Mouse (Mus musculus): ENCODE data around the gene Dcaf6.

Dcaf6 gene

DNA sequence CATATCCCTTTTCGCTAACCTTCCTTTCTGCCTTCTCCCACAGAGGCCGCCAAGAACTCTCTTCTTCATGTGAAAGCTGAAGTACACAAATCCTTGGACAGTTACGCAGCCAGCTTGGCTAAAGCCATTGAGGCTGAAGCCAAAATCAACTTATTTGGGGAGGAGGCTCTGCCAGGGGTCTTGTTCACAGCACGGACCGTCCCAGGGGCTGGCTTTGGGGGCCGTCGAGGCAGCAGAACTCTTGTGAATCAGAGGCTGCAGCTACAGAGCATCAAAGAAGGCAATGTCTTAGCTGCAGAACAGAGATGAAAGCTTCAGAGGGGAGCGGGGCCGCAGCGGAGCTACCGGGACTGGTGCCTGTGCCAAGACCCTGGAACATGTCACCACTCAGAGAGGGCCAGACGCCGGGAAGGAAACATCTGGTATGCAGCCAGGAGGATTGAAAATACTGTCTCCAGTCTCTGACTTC is 138.8 kb downstream of the Dcaf6 start:
- DNase-seq (ENCODE audit: low spot score in 2 of 2): peak in 1 of 2 experiments; percentile 31

DNA sequence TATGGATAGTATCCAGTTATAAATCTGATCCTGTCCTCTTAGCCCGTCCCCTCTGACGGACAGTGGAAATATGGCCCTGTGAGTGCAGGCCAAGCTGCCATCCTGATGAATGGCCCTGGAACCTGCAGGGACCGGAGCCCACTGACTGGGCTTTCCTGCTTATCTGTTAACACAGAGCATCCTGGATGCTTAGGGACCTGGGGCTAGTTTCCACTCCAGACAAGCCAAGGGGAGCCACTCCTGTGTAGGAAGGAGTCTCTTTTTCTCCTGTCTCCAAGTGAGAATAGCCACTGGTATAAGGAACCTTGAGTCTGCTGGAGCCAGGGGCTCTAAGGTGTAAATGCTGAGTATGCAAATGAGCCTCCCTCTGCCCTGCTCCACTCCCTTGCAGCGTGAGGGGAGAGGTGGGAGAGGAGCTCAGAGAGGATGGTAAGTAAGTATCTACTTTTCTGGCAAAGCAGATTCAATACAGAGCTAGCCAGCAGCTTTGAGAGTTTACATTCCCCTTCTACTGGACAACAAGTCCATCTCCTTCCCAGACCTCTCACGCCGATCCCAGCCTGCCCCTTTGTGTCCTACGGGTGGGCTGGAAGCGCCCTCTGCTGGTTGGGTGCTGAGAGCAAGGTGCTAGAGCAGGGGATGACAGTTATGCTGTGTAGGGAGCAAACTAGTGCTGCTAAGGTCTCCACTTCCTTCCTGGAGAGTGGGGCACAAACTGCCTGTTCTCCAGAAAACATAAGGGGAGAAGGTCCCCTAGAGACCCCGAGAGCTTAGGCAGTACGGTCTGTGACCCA is 139.9 kb downstream of the Dcaf6 start:
- DNase-seq (ENCODE audit: low spot score in 2 of 2): peak in 1 of 2 experiments; percentile 70

DNA sequence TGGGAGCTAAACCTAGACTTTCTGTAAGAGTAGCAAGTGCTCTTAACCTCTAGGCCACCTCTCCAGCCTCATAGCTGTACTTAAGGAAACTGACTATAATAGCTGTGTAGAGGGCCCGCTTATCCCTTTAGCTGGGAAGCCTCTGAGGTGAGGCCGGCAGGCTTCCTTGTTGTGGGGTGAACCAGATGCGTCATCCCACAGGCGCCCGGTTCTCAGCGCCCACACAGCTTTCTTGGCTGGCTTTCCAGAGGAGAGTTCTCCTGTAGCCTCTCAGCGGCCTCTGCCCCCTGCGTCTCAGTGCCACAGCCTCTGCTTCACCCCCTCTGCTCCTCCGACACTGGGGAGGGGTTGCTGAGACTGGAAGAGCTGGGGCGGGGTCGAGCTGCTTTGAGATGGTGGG is 143.9 kb downstream of the Dcaf6 start:
- DNase-seq (ENCODE audit: low spot score in 2 of 2): no peak

DNA sequence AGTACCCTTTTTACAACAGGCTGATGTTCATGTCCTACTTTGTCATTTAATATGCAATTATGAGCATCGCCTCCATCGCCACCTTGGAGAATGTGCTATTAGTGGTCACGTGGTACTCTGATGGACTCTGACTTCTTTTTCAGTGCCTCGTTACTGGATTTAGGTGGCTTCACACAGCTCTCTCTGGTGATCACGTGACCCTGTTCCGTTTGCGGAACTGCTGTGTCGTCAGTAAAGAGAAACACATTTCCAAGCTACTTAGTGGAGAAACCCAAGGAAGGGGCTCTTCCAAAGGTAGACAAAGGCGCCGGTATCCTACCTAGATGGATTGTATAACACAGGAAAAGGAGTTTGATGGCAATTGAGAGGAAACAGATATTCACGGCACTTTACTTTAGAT is 152.1 kb downstream of the Dcaf6 start:
- DNase-seq (ENCODE audit: low spot score in 2 of 2): no peak

DNA sequence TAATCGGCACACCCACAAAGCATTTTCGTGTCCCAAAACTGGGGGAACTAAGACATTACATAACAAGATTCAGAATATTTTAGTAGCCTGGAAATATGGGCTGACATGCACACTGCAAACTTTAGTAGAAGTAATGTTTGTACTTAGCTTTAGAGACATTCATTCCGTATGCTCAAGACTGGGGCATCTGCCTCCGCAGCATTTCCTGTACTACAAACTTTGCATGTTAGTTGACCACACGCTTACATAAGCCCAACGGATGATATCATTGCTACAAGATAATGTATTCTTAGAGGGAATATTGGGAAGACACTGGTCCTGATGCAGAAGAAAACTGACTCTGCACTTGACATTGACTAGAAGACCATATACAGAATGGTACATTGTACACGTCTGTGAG is 155.9 kb downstream of the Dcaf6 start:
- DNase-seq (ENCODE audit: low spot score in 2 of 2): no peak

DNA sequence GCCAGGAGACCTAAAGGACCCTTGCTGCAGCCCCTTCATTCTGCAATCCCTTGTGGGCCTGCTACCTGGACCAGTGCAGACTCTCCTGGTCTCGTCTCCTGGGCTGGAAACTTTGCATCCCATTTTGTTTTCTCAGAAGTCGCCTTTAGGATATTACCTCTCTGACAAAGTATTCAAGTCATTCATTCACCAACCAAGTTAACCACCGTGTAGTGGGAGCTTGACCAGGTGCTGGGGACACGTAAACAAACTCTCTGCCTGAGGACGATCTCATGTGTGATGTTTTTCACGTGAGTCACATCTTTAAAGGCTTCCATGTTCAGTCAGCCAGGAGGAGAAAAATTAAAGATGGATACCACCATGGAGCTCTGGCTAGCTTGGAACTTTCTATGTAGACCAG is 157.1 kb downstream of the Dcaf6 start:
- no peak for DNase-seq (ENCODE audit: low spot score in 2 of 2)

DNA sequence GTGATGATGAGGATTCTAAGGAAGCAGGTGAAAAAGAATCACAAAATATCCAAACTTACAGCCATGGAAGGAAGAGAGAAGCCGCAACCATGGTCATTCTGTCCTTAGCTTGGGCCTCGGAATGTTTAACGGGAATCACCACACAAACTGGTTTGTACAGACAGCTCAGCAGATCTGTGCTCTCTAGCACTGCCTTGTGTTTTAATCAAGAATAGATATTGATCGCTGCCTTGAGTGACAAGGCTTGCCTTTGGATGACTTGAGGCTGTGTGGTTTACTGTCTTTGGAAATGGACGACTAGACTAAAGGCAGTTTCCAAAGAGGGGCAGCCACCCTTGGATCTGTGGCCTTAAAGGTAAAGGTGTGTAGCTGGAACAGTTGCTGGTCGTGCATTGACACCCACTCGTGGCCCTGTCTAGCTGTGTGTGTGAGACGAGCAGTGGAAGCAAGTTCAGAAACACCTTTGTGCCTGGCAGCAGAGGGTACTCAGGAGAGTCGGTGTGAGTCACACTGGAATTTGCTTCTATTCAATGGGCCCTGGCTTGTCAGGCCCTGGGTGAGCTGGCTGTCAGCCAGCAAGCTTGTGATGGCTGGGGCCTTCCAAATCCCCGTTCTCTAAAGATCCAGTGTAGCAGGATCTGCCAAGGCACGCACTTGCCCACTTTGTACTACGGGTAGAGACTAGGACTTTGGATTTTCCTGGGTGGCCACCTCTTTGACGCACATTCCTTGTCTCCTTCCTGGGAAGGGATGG is 157.6 kb downstream of the Dcaf6 start:
- DNase-seq (ENCODE audit: low spot score in 2 of 2): peak in 1 of 2 experiments; percentile 43

DNA sequence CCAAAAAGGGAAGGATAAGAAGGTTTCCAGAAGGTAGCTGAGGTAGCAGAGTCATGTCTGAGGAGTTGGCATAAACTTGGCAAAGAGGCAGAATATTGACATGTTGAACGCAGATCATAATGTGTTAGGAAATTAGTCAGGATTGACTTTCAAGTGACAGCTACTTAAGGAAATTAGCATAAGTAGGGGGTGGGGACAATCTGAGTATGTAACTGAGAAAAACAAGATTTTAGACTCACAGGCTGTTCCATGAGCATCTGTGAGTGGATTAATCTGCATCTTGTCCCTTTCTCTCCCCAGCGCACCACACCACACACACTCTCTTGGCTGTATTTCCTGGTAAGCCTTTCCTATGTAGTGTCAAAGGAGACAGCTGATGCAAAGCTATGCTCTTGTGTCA is 158.7 kb downstream of the Dcaf6 start:
- DNase-seq (ENCODE audit: low spot score in 2 of 2): no peak

DNA sequence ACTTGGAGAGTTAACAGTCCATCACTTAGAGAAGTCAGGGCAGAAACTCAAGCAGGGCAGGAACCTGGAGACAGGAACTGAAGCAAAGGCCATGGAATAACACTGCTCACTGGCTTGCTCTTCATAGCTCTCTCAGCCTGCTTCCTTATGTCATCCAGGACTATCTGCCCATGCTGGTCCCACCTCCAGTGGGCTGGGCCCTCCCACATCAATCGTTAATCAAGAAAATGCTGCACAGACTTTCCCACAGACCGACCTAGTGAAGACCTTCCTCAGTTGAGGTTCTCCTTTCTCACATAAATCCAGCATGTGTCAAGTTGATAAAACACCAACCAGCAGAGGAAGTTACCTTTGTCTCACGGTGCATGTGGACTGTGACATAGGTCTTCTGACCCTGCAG is 159.2 kb downstream of the Dcaf6 start:
- no peak for DNase-seq (ENCODE audit: low spot score in 2 of 2)

DNA sequence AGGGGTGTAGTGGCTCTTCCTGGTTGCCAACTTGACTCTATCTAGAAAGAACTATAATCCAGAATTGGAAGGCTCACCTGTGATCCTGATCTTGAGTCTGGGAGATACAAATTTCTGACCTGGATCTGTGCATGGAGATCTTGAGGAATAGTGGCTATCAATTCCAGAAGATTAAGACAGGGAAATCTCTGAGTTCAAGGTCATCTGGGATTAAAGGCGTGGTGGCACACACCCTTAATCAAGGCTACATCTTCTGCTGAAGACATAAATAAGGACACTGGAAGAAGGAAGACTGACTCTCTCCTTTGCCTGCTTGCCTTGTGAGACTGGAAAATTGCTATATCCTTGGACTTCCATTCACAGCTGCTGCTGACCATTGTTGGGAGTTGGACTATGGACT is 164.8 kb downstream of the Dcaf6 start, which contains the start of gene Gpr161:
Gpr161 (plus strand) TSS at position 301 of the 400 bp plus-strand sequence.
- DNase-seq (ENCODE audit: low spot score in 2 of 2): no peak

DNA sequence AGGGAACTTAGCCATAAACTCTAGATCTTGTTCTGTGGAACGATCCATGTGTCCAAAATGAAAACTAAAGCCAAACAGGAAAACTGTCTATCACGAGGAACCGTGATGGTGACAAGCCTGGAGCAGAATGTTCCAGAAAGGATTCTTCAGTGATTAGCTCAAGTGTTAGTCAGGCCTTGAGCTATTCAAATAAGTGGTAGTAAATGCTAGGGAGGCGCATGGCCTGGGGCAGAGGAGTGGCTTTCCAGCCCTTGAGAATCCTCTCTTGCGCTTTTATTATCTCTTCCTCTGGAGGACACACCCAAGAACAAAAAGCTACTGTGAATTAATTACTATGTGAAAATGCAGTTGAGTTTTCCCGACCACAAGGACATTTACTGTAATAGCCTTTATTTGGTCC is 168.7 kb downstream of the Dcaf6 start:
- no peak for DNase-seq (ENCODE audit: low spot score in 2 of 2)

DNA sequence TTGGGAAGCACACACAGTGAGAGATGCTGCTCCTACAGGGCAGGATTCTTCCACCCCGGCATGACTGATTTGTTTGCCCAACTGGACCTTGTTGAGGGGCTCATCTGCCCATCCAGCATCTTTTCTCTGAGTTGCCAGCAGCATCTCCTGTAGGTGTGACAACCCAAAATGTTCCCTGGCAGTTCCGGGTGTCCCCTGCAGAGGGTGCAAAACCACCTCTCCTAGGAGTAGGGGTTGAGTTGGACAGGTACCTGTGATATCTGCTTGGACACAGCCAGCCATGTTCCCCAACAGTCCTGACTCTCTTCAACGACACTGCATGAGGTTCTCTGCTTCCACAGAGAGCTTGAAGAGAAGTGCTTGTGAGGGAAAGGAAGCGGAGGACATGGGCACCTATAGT is 170.4 kb downstream of the Dcaf6 start:
- no peak for DNase-seq (ENCODE audit: low spot score in 2 of 2)

DNA sequence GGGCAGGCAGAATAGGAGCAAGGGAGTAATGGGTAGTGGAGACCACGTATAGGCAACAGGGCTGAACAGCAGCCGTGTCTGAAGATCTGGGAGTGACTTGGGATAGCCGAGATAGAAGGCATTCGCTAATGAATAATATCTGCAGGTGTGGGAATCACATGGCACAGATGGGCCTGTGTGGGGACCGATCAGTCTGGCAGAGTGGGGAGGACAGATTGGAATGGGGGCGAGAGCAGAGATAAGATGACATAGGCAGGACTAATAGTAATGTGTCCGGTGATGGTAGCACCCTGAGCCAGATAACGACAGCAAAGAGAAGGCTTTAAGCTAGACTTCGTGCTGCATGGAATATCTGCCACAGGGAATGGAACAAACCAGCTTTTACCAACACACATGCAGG is 172.1 kb downstream of the Dcaf6 start:
- no peak for DNase-seq (ENCODE audit: low spot score in 2 of 2)

DNA sequence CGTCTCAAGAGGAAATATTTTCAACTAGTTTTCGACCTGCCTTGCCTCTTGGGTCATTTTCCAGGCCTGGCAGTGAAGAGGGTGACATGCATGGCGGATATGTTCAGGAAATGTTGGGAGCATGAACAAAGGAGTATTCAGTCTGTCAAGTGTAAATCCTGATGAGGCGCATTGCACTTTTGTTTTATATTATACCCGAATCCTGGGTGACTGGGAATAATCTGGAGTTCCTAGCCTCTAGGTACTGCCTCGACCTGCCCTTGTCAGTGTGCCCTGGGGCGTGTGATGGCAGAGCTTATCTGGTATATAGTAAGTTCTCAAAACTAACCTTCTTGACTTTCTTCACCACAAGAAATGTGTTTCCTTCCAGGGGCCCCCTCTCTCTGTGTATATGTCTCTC is 176.2 kb downstream of the Dcaf6 start:
- DNase-seq (ENCODE audit: low spot score in 2 of 2): no peak

DNA sequence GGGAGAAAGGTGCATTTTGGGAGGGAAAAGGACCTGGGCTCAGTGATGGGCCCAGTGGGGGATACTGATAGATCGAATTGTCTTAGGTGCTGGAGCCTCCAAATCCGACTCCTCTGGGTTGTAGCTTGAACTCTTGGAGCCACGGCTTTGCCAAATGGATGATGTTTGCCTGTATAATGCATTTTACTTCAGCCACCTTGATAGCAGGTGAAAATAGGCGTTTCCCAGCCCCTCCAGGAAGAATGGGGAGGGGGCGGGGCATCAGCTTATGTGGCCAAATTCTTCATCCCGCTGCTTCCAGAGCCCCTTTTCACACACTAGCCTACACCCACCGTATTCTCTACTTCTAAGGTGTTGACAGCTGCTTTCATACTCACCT is 177.3 kb downstream of the Dcaf6 start:
- DNase-seq (ENCODE audit: low spot score in 2 of 2): no peak

DNA sequence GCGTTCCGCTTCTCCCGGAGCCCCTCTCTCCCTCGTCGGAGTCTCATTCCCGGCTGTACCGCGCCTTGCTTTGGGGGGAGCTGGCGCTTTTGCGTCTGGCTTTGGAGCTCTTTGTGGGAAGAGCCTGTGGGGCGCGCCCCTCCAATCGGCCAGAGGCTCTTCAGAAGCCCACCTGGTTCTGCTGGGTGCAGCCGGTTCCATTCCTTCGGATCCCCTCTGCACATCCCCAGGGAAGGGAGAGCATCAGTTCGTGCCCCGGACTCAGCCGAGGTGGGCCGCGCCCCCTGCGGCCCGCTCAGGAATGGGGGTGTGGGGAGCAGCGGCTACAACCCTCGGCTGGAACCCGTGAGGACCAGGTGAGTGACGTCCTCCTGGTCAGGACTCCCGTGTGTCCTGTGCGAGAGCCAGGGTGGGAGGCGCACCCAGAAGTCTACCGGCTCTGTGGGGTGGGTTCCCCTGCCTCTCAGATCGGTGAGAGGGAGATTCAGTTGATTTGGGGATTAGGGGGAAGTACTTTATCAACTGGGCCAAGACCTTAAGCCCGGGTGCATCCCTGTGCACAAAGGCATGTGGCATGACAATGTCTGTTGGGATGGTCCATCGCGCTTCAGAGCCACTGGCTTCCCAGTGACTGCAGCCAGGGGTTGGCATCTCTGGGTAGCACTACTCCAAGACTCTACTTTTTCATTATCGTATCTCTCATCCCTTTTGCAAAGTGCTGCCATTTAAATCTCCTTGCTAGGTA is 177.9 kb downstream of the Dcaf6 start:
- DNase-seq (ENCODE audit: low spot score in 2 of 2): no peak

DNA sequence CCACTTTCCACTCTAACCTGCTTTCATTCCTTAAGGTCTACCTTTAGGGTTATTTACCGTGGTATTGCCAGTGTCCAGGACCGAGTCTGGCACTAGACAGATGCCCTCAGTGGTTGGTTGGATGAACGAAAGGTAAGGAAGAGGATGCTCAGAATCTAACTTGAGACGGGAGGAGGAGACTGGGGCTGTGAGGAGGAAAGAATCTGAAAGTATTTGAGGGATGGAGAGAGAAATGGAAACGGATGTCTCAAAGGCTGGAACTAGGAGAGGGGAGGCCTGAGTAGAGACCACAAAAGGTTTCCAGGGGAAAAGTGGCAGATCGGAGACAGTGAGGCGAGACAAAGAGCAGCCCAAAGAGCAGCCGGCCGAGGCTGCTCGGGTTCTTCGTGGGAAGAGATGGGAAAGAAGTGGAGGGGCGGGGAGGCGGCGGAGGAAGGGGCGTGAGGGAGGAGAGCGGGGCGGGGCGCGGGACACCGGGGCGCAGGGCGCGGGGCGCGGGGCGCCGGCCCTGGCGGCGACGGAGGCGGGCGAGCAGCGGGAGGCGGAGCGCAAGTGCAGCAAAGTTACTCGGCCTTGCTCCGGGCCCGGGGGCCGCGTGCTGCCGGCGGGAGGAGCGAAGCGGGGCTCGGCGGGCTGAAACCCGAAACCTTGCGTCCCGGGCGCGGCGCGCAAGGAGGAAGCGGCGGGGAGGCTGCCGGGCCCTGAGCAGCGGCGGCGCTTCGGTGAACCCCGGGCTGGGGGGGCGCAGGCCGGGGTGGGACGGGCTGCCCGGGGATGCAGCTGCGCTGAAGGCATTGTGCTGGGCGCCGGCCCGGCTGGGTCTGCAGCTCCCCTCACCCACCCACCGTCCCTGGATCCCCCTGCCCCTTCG is 178.7 kb downstream of the Dcaf6 start:
- peak in 1 of 2 experiments; percentile 49 for DNase-seq (ENCODE audit: low spot score in 2 of 2)

DNA sequence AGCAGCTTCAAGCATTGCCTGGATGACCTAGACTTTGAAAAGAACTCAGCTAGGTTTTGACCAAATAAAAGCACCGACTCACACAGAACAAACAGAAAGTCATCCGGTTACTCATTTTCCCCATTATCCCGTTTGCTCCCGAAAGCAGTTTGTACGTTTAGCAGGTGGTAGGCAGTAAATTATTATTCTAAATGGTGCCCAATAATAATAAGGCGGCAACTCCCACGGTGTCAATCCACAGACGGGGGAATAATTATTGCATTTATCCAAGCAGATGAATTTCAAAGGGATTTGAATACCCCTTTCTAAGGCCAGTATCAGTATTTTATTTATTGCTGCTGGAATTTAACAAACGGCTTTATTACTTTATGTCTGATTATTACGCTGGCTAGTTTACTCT is 179.5 kb downstream of the Dcaf6 start:
- no peak for DNase-seq (ENCODE audit: low spot score in 2 of 2)
